Comparison of ENCODE assay signal across 23 mouse cellular contexts in genomic region chr1:36926246-36926645, GRCm38 (mm10). TPM values are rescaled to one million over a fixed set of nuclear protein-coding genes. Genes with fewer than 3 reads are reported as not detected.
DNase-seq lines count a peak whose midpoint lies in the region; ATAC-seq and TF ChIP-seq lines count a peak whose summit lies in the region.
"Had no signal": no experiment of that assay in that cellular context is flagged by ENCODE, and none has a peak within 500 bp of the region (broad histone marks: within the 10 kb centered on the region; RNA-seq: fewer than 3 reads in every experiment).

No protein-coding gene starts in this region.

- H3K27me3 ChIP-seq in heart, embryonic 11.5 days (ENCODE audit: control insufficient read depth, insufficient read depth, low read length), result no peaks in the 10 kb centered on the region
- no peaks in the 10 kb centered on the region for H3K27me3 ChIP-seq in kidney, postnatal 0 days (ENCODE audit: insufficient read depth, low read length)
- H3K27me3 ChIP-seq in kidney, embryonic 15.5 days, result no peaks in the 10 kb centered on the region
- no peaks in the 10 kb centered on the region for H3K27me3 ChIP-seq in liver, embryonic 14.5 days (ENCODE audit: control insufficient read depth, insufficient read depth, low read length)
- H3K27me3 ChIP-seq: CH12.LX; embryonic facial prominence, embryonic 15.5 days; midbrain, embryonic 15.5 days had no signal

- peak overlapping the region; percentile 39; the same call in 1 of the 2 replicates for H3K4me2 ChIP-seq in heart, embryonic 11.5 days
- no peak overlapping the region for H3K4me2 ChIP-seq in kidney, postnatal 0 days (ENCODE audit: low read length)
- no peak overlapping the region for H3K4me2 ChIP-seq in kidney, embryonic 15.5 days
- H3K4me2 ChIP-seq in liver, embryonic 14.5 days (ENCODE audit: low read depth), result peak overlapping the region; percentile 56
- H3K4me2 ChIP-seq: embryonic facial prominence, embryonic 15.5 days; midbrain, embryonic 15.5 days had no signal

- no peaks in the 10 kb centered on the region for H3K9me3 ChIP-seq in heart, embryonic 11.5 days (replicated peaks; ENCODE audit: control insufficient read depth, low read length)
- no peaks in the 10 kb centered on the region for H3K9me3 ChIP-seq in kidney, postnatal 0 days (replicated peaks; ENCODE audit: low read length)
- H3K9me3 ChIP-seq in kidney, embryonic 15.5 days (replicated peaks), result no peaks in the 10 kb centered on the region
- H3K9me3 ChIP-seq in liver, embryonic 14.5 days (ENCODE audit: control insufficient read depth, low read length), result no peaks in the 10 kb centered on the region
- H3K9me3 ChIP-seq: embryonic facial prominence, embryonic 15.5 days; forebrain, embryonic 10.5 days; midbrain, embryonic 15.5 days had no signal

- TF ChIP-seq CTCF in kidney, postnatal 0 days (IDR thresholded peaks at IDR 0.05; ENCODE audit: low read depth), result no peak
- no peak for TF ChIP-seq CTCF in liver, embryonic 14.5 days (IDR thresholded peaks at IDR 0.05; ENCODE audit: low read depth)

- H3K27ac ChIP-seq in heart, embryonic 11.5 days (ENCODE audit: low read depth, low read length), result no peak overlapping the region
- peak overlapping the region; percentile 47; the same call in 1 of the 2 replicates for H3K27ac ChIP-seq in kidney, postnatal 0 days
- no peak overlapping the region for H3K27ac ChIP-seq in kidney, embryonic 15.5 days
- peak overlapping the region; percentile 71 for H3K27ac ChIP-seq in liver, embryonic 14.5 days
- H3K27ac ChIP-seq: embryonic facial prominence, embryonic 15.5 days; forebrain, embryonic 10.5 days; left cerebral cortex, adult 2 months; midbrain, embryonic 15.5 days had no signal

- WGBS in heart, embryonic 11.5 days (ENCODE audit: insufficient replicate concordance), result 76% methylated on average over 4 of the region's 4 CpGs
- whole genome bisulfite sequencing in kidney, postnatal 0 days, result 72% methylated on average over 4 of the region's 4 CpGs
- 73% methylated on average over 4 of the region's 4 CpGs for WGBS in kidney, embryonic 15.5 days
- WGBS in liver, embryonic 14.5 days (ENCODE audit: insufficient replicate concordance), result 57% methylated on average over 4 of the region's 4 CpGs

- TF ChIP-seq EP300 in liver, embryonic 14.5 days (IDR thresholded peaks at IDR 0.05; ENCODE audit: low read depth), result no peak

- H3K36me3 ChIP-seq in heart, embryonic 11.5 days (ENCODE audit: control insufficient read depth, insufficient read depth, low read length), result no peaks in the 10 kb centered on the region
- no peaks in the 10 kb centered on the region for H3K36me3 ChIP-seq in kidney, postnatal 0 days (ENCODE audit: insufficient read depth, low read length)
- H3K36me3 ChIP-seq in kidney, embryonic 15.5 days, result no peaks in the 10 kb centered on the region
- no peaks in the 10 kb centered on the region; the same call in none of the 2 replicates for H3K36me3 ChIP-seq in liver, embryonic 14.5 days (replicated peaks; ENCODE audit: control insufficient read depth, insufficient read depth, low read depth)
- H3K36me3 ChIP-seq: embryonic facial prominence, embryonic 15.5 days; midbrain, embryonic 15.5 days had no signal

- no peak overlapping the region for H3K4me3 ChIP-seq in heart, embryonic 11.5 days (ENCODE audit: low read depth, low read length)
- H3K4me3 ChIP-seq in kidney, postnatal 0 days (replicated peaks; ENCODE audit: low read depth, low read length), result no peak overlapping the region
- H3K4me3 ChIP-seq in kidney, embryonic 15.5 days (replicated peaks), result no peak overlapping the region
- H3K4me3 ChIP-seq in liver, embryonic 14.5 days (ENCODE audit: insufficient read depth in 1 of 2, low read depth in 2 of 2, low read length in 2 of 2), result no peak overlapping the region
- H3K4me3 ChIP-seq: embryonic facial prominence, embryonic 15.5 days; forebrain, embryonic 10.5 days; left cerebral cortex, adult 2 months; midbrain, embryonic 15.5 days had no signal

- intact Hi-C loops in heart, postnatal 10 days (cut with DNase I), result no loop called here

- DNase-seq in heart, postnatal 10 days, result no peak
- no peak for DNase-seq in kidney, postnatal 0 days (ENCODE audit: low spot score)
- DNase-seq in liver, embryonic 14.5 days (ENCODE audit: low read depth in 3 of 3, low spot score in 3 of 3), result no peak
- DNase-seq in Muller cell, postnatal 12 days (ENCODE audit: inconsistent ontology term), result no peak
- no peak for DNase-seq in layer of hippocampus, postnatal 36 days
- DNase-seq: adrenal gland, postnatal 36 days; cerebellum, adult 18-20 months; cerebellum, postnatal 25 days; embryo, embryonic 11 days; kidney, adult 18-20 months; kidney, postnatal 14 days; left cerebral cortex, postnatal 4 days; lung, adult 2 months; right cerebral cortex, postnatal 14 days; thymus, adult 2 months had no signal

- peaks cover 41% of the 10 kb centered on the region for H3K4me1 ChIP-seq in heart, embryonic 11.5 days (ENCODE audit: control insufficient read depth, insufficient read depth, low read length)
- peaks cover 20% of the 10 kb centered on the region for H3K4me1 ChIP-seq in kidney, postnatal 0 days (replicated peaks; ENCODE audit: insufficient read depth, low read length)
- H3K4me1 ChIP-seq in kidney, embryonic 15.5 days, result peaks cover 50% of the 10 kb centered on the region
- H3K4me1 ChIP-seq in liver, embryonic 14.5 days (replicated peaks; ENCODE audit: control insufficient read depth in 2 of 2, insufficient read depth in 2 of 2, low read length in 1 of 2), result peaks cover 75 to 77% of the 10 kb centered on the region in 2 experiments

- no peak for ATAC-seq in heart, embryonic 11.5 days (replicated peaks; ENCODE audit: insufficient number of reproducible peaks, low FRiP score, low TSS enrichment)
- ATAC-seq in kidney, postnatal 0 days (replicated peaks; ENCODE audit: low FRiP score, low read depth), result no peak
- no peak for ATAC-seq in kidney, embryonic 15.5 days (replicated peaks; ENCODE audit: low FRiP score)
- ATAC-seq in liver, embryonic 14.5 days (ENCODE audit: insufficient read depth), result no peak
- ATAC-seq: hindbrain, embryonic 16.5 days; midbrain, embryonic 15.5 days had no signal

- no peak overlapping the region for H3K9ac ChIP-seq in heart, embryonic 11.5 days (ENCODE audit: low read depth, low read length)
- no peak overlapping the region for H3K9ac ChIP-seq in kidney, postnatal 0 days (ENCODE audit: low read depth, low read length)
- H3K9ac ChIP-seq in kidney, embryonic 15.5 days, result no peak overlapping the region
- no peak overlapping the region; the same call in 1 of the 2 replicates for H3K9ac ChIP-seq in liver, embryonic 14.5 days (replicated peaks)
- H3K9ac ChIP-seq: embryonic facial prominence, embryonic 15.5 days; midbrain, embryonic 15.5 days had no signal

RNA-seq across cellular contexts. Expression of gene Tmem131, which starts 17.2 kb away (rescaled TPM):
- polyA plus RNA-seq in heart, embryonic 11.5 days (2014; fragmentation: Nextera tagmentation; extraction: Ambion mirVana), result 10.6 and 11.4 TPM in 2 replicates
- total RNA-seq in heart, postnatal 10 days (2021), result 10 to 100 TPM; 44.1 to 44.8 TPM
- polyA plus RNA-seq in kidney, postnatal 0 days (2015; fragmentation: Nextera tagmentation; extraction: Ambion mirVana), result 9.0 and 9.2 TPM in 2 replicates
- polyA plus RNA-seq in kidney, embryonic 15.5 days (2015; fragmentation: Nextera tagmentation; extraction: Ambion mirVana), result 12.3 TPM in 2 replicates
- polyA plus RNA-seq in liver, embryonic 14.5 days (2012; rRNA removed), result 13.6 and 14.9 TPM in 2 replicates
- 10.6 and 11.2 TPM in 2 replicates for polyA plus RNA-seq in liver, embryonic 14.5 days (2014; fragmentation: Nextera tagmentation; extraction: Ambion mirVana)
- total RNA-seq in layer of hippocampus, postnatal 36 days (2021), result 10 to 100 TPM; 54.3 to 63.7 TPM

Comparison
In these comparisons a context has a peak if more than half of its experiments do, and no peak if none do; other contexts are left out.
1. H3K27ac ChIP-seq: peak in kidney, postnatal 0 days (single experiment) and liver, embryonic 14.5 days (single experiment); none in heart, embryonic 11.5 days (single experiment) and kidney, embryonic 15.5 days (single experiment).
2. H3K4me2 ChIP-seq: peak in heart, embryonic 11.5 days (single experiment) and liver, embryonic 14.5 days (single experiment); none in kidney, postnatal 0 days (single experiment) and kidney, embryonic 15.5 days (single experiment).